9 mouse cellular contexts compared by ENCODE assay signal in the genomic region with DNA sequence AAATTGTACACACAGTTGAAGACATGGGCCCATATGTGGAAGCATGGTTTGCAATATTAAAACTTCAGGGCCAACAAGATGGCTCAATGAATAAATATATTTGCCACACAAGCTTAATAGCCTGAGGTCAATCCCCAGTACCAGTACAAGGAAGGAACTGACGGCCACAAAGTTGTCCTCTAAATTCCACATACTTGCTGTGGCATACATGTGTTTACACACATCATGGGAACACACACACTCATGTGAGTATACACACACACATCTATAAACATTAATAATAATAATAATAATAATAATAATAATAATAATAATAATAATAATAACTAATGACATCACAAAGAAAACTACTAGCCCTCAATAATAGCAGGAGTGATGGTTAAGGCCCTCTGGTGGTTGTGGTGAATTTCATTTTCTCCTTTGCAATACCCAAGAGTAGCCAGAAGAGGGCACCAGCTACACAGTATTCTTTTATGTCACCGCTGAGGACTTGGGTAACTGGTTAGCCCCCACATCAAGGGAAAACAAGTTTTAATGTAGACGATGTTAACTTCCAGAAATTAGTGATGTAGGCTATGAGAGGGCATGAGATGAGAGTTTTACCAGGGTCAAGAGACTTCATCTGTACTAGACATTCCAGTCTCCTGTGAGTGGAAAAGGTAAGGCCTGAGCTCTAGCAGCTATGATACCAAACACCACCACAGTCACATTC.
DNase-seq lines count a peak whose midpoint lies in the region; ATAC-seq and TF ChIP-seq lines count a peak whose summit lies in the region.
"Had no signal": no experiment of that assay in that cellular context is flagged by ENCODE, and none has a peak within 500 bp of the region (broad histone marks: within the 10 kb centered on the region; RNA-seq: fewer than 3 reads in every experiment).

No protein-coding gene starts in this region.

- no peaks in the 10 kb centered on the region for H3K9me3 ChIP-seq in limb, embryonic 14.5 days (ENCODE audit: control insufficient read depth, low read length)

- H3K27me3 ChIP-seq in limb, embryonic 14.5 days (ENCODE audit: control insufficient read depth, insufficient read depth, low read length) = no peaks in the 10 kb centered on the region

- DNase-seq in adrenal gland, postnatal 10 days = peak; percentile 47
- DNase-seq in adrenal gland, postnatal 4 days (ENCODE audit: low spot score in 2 of 2) = no peak
- peak; percentile 26 for DNase-seq in right cerebral cortex, adult 18-20 months
- no peak for DNase-seq in right cerebral cortex, postnatal 14 days
- peak; percentile 49 for DNase-seq in embryo, embryonic 9.5 days (ENCODE audit: extremely low spot score)
- DNase-seq in induced T-regulatory cell, adult 2 months (ENCODE audit: low read depth) = peak; percentile 78
- DNase-seq in limb, embryonic 14.5 days (ENCODE audit: low spot score) = peak; percentile 52
- DNase-seq in spleen, adult 12 weeks (ENCODE audit: low spot score) = peak; percentile 25

- no peak overlapping the region for H3K27ac ChIP-seq in limb, embryonic 14.5 days (replicated peaks; ENCODE audit: low read depth, low read length)

- no peaks in the 10 kb centered on the region for H3K4me1 ChIP-seq in limb, embryonic 14.5 days (ENCODE audit: control insufficient read depth, insufficient read depth, low read length)

- H3K36me3 ChIP-seq in limb, embryonic 14.5 days (ENCODE audit: control insufficient read depth, insufficient read depth, low read length) = no peaks in the 10 kb centered on the region
- H3K36me3 ChIP-seq: G1E had no signal

- H3K9ac ChIP-seq in limb, embryonic 14.5 days (ENCODE audit: low read depth, low read length, severe bottlenecking) = no peak overlapping the region

- H3K4me3 ChIP-seq in limb, embryonic 14.5 days (replicated peaks; ENCODE audit: low read length) = no peak overlapping the region

- WGBS in limb, embryonic 14.5 days = 26% methylated on average over 3 of the region's 3 CpGs

- no peak for ATAC-seq in limb, embryonic 14.5 days (ENCODE audit: low FRiP score, low read depth)

- no peak for TF ChIP-seq POLR2A in limb, embryonic 14.5 days (IDR thresholded peaks at IDR 0.05; ENCODE audit: borderline replicate concordance, extremely low read depth, insufficient read depth, insufficient read length)

- H3K4me2 ChIP-seq in limb, embryonic 14.5 days (replicated peaks; ENCODE audit: low read depth, low read length, severe bottlenecking) = no peak overlapping the region

Comparison
In these comparisons a context has a peak if more than half of its experiments do, and no peak if none do; other contexts are left out.
1. DNase-seq: peak in adrenal gland, postnatal 10 days (single experiment), right cerebral cortex, adult 18-20 months (single experiment), embryo, embryonic 9.5 days (single experiment), induced T-regulatory cell, adult 2 months (single experiment), limb, embryonic 14.5 days (single experiment) and spleen, adult 12 weeks (single experiment); none in adrenal gland, postnatal 4 days (0 of 2) and right cerebral cortex, postnatal 14 days (single experiment).